Mouse (Mus musculus): Measurements from ENCODE around the gene Capn11.

DNA sequence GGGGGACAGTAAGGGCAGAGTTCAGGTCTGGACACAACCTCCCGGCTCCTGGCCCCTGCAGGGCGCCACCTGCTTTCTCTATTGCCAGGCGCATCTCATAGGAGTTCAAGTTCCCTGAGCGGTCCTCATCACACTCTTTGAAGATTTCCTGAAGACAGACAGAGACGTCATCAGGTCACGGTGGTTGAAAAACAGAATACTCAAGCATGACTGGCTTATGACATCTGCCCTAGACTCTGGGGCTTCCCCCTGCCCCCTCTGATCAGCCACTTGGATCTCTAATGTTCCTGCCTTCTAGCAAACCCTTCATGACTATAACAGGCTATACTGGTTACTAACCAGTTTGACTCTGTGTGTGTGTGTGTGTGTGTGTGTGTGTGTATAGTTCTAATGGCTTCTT lies 27.2 kb downstream of the Capn11 start:
- TF ChIP-seq NRF1 (IDR thresholded peaks at IDR 0.05; ENCODE audit: insufficient read depth, low read depth, low read length, poor library complexity, severe bottlenecking) (no peak), ZC3H11A (IDR thresholded peaks at IDR 0.05; ENCODE audit: low read depth, low read length) (no peak), GATA1 (IDR thresholded peaks at IDR 0.05; ENCODE audit: low read depth, low read length) (no peak), POLR2AphosphoS5 (IDR thresholded peaks at IDR 0.05; ENCODE audit: borderline replicate concordance, low read depth, low read length) (no peak), POLR2A (IDR thresholded peaks at IDR 0.05; ENCODE audit: control insufficient read depth in 1 of 2, insufficient read depth in 1 of 2, low read depth in 1 of 2, low read length in 2 of 2, poor library complexity in 1 of 2) (no peak), MAZ (IDR thresholded peaks at IDR 0.05; ENCODE audit: low read depth, low read length) (no peak), ZKSCAN1 (IDR thresholded peaks at IDR 0.05; ENCODE audit: low read depth, low read length) (no peak), EP300 (IDR thresholded peaks at IDR 0.05; ENCODE audit: low read depth in 1 of 2, low read length in 2 of 2) (no peak)
